Mouse (Mus musculus) right cerebral cortex, postnatal 14 days (tissue): Measurements from ENCODE around the gene Mdm4.

Experiments
- DNase-seq: peaks from one replicate; pipeline ENCODE4 v3.0.0; 2022

The Mdm4 gene

GRCm38 (mm10) chr1:133030461-133030860 is at the start of gene Mdm4:
Mdm4 (minus strand) TSS chr1:133030561.
- DNase-seq = no peak

GRCm38 (mm10) chr1:133080079-133080561 is 49.8 kb upstream of the Mdm4 start:
- no peak for DNase-seq

GRCm38 (mm10) chr1:133079509-133079908 is 49.1 kb upstream of the Mdm4 start:
- no peak for DNase-seq

DNA sequence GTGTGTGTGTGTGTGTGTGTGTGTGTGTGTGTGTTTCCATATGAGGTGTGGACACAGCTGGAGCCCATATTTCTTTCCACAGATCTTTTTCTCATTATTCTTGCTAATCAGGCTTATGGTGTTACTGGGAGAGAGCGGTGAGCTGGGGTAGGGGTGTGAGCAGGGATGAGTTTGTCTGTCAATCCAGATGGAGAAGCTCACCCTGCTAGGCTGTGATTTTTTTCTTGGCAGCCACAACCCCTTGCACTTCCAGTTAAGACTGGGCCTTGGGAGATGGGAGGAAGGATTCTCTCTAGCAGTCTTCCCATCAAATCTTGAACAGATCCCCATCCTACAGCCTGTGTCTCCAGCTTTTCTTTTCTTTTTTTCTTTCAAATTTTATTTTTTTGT is 48.0 kb upstream of the Mdm4 start:
- DNase-seq = no peak

DNA sequence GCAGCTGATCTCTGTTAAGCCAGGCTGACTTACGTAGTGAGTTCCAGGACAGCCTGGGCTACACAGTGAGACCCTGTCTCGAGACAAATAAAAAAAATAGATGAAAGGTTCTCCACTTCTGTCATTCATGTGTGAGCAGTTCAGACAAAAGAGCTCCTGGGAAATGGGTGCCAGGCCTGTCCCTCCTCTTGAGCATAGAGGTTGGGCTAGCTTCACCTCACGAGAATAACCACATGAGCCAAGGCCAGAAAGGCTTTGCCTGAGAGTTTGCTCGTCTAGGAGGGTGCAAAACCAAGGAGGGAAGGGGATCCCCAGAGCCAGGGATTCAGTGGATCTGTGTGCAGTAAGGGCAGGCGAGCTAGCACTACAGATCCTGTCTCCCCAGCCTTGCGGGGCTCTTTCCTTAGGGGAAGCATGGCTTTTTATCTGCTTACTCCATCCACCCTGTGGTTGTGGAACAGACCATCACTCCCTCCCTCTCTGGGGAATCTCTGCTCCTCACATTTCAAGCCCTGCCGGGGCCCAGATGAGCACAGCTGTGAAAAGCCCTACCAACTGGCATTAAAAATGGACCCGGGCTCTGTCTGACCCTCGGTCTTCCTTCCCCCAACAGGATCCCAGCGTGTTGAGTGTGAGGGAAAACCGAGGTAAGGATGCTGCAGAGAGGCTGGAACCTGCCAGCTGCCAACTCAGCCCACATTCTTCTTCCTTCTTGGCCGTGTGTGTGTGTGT is 47.4 kb upstream of the Mdm4 start:
- no peak for DNase-seq

GRCm38 (mm10) chr1:133076681-133077514 is 46.5 kb upstream of the Mdm4 start:
- no peak for DNase-seq

- DNase-seq = no peak
Measured at GRCm38 (mm10) chr1:133075651-133076400, 45.5 kb upstream of the Mdm4 start.

DNA sequence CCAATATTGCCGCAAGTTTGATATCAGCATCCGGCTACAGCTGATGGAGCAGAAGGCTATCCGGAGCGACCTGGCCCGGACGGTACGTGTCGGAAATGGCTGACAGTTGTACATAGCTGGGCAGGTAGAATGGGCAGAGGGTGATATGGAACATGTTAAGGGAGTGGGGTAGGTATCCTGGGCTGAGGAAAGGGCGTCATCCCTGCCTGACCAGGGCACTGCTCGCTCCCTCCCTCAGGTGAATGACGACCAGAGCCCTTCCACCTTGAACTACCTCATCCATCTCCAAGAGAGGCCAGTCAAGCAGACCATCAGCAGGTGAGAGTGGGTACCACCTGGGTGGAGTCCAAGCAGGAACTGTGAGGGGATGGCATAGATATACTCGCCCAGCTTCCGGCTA is 44.2 kb upstream of the Mdm4 start:
- DNase-seq = no peak

DNA sequence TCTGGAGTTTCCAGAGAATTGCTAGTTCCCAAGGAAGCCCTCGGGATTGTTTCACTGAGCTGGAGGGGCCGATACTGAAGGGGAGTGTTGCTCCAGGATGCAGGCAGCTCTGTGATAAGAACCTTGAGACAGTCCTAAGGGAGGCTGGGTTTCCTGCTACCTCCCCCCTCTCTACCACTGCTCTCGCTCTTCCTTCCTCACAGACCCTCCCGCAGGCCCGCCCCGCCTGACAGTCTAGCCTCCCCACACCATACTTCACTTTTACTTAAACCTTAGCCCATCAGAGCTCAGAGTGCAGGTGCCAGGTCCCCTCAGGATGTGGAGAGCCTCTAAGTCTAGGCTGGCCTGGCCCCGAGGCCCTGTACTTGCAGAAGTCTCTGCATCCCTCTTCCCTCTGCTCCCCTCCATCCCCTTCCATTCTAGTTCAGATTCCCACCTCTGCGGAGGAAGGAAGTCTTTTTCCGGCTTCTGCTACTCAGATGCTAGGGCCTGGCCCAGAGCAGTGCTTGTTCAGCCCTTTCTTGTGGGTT is 43.0 kb upstream of the Mdm4 start:
- DNase-seq = no peak

GRCm38 (mm10) chr1:133071666-133072381 is 41.5 kb upstream of the Mdm4 start:
- peak; percentile 67 for DNase-seq

GRCm38 (mm10) chr1:133070157-133070556 is 39.8 kb upstream of the Mdm4 start:
- no peak for DNase-seq

GRCm38 (mm10) chr1:133069275-133070120 is 39.1 kb upstream of the Mdm4 start:
- no peak for DNase-seq

- no peak for DNase-seq
Measured at GRCm38 (mm10) chr1:133068669-133069274, 38.4 kb upstream of the Mdm4 start.

GRCm38 (mm10) chr1:133068268-133068667 is 37.9 kb upstream of the Mdm4 start:
- DNase-seq = no peak

DNA sequence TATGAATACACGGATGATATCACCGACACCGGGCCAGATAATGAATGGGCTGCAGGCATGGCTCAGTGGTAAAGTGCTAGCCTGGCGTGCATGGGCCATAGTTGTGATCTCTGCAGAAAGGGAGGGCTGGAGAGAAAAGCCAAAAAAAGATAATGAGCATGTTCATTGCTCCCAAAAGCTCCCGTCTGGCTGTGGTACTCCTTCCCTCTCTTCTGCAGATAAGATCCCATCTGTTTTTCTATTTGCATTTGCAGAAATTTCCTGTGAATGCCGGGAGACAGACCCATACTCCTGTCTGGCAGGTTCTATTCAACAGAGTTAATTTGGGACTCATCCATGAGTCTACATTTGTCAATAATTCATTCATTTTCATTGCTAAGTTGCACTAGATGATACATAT is 32.8 kb upstream of the Mdm4 start:
- no peak for DNase-seq

GRCm38 (mm10) chr1:133060681-133061080 is 30.3 kb upstream of the Mdm4 start:
- DNase-seq = no peak

DNA sequence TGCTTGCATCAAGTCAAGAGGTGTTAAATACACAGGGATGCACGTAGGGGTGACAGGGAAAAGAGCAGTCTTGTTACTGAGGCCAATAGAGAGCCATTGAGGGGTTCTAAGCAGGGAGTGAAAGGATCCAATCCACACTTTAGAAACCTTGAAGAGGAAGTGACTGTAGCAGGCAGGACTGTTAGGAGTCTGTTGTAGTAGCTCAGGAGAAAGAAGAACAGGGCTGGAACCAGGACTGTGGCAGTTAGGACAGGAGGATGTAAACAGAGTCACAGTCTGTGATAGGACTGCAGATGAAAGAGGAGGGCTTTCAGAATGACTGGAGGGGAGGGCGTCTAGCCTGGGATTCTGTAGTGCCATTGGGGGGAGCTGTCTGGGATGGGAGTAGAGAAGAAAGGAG is 29.2 kb upstream of the Mdm4 start:
- no peak for DNase-seq

DNA sequence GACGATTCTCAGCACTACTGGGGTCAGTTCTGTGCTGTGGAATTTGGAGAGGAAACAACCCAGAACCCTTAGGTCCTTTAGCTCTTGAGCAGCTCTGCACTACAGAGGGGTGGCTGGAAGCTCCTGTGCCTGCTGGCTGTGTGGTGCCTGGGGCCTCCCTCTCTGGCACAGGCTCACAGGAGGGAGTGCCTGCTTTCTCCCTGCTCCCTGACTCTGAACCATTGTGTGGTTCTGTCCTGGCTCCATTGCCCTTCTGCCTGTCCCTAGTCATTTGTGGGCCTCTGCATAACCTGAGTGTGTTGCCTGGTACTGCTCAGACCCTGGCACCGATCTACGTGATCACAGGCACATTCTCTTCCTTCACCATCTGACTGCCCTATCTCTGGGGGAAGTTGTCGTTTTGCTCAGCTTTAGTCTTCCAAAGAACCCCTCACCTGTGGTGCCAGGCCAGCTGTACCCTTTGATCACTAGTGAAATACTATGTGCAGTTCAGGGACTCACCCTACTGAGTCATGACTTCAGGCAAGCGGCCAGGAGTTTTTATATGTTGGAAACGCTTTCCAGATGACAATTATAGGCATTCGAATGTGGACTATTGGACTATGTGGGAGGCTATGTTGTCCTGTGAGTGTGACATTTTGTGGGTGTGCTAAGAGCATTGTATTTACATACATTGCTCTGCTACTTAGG is 27.1 kb upstream of the Mdm4 start:
- no peak for DNase-seq

DNA sequence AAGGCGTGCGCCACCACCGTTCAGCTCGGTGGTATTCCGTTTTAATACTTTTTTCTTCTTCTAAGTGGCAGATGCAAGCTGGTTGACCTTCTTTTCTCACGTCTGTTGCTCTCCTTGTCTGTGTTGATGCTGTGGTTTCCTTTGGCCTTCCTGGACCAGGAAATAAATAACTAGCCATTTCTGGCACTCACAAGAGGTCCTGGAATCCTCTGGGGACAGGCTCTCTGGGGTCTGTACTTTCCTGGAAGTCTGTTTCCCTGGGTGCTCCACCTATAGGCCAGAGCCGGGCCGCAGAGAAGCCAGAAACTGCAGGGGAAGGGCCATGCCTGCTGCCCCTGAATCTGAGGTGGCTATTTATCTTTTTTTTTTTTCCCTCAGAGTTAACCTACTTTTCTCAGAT is 24.0 kb upstream of the Mdm4 start:
- no peak for DNase-seq

DNA sequence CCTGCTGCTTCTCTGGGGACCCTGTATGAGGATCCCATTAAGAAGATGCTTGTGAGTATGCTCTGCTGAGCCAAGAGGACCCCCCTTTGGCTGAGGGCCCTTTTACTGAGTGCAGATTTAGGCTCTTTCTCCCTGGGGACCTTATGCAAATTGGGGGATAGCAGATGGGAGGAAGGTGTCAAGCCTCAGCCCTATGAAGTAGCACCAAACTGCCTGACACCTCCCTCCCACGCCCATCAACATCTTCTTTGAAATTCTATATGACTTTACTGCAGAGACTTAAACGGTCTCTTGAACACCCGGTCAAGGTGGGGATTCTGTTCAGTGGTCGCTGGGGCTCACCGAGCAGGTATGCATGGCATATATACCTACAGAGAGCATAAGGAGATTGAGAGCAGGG is 22.7 kb upstream of the Mdm4 start:
- no peak for DNase-seq
